Mouse (Mus musculus) layer of hippocampus, adult 2 months (tissue): ENCODE measurements around the gene Selenon. TPM values are rescaled to one million over a fixed set of nuclear protein-coding genes. Genes with fewer than 3 reads are reported as not detected.

Source experiments
- DNase-seq, 2 experiments: peaks; one replicate each; pipeline ENCODE4 v3.0.0; 2022; ENCODE audit warnings: low spot score in 2 of 2
- H3K27ac ChIP-seq: fragments of 200-600 bp; 2 replicates; pipeline ENCODE4 v1.8.1; 2022
- H3K4me3 ChIP-seq: fragments of 200-600 bp; 2 replicates; pipeline ENCODE4 v1.8.1; 2022; ENCODE audit warnings: mild to moderate bottlenecking
- CTCF ChIP-seq: fragments of 200-600 bp; conservative IDR thresholded peaks from 2 replicates; pipeline ENCODE4 v1.8.1; 2022; ENCODE audit warnings: antibody characterized with exemption, mild to moderate bottlenecking, moderate library complexity
- long read RNA-seq, 2 experiments: library from polyadenylated mRNA; stranded (forward); transcript quantifications; one replicate each; pipeline ENCODE4 v2.0.0; 2021; ENCODE audit warnings: borderline mapping rate in 2 of 2
- total RNA-seq, 2 experiments: library from RNA; stranded (reverse); gene quantifications; 2 replicates each; pipeline ENCODE4 v1.2.3; 2021

Gene Selenon
- total RNA-seq, result 10 to 100 TPM; 17.3 to 19.7 TPM
- long read RNA-seq, experiment 1, transcript Selenon-201 (12 exons, 3,445 nt), result major isoform, 16 of 23 reads
- long read RNA-seq, experiment 1, partial matches to known transcripts, result 2 of 23 reads
- long read RNA-seq, experiment 1, other reads (novel, unspliced or antisense), result 5 of 23 reads
- long read RNA-seq, experiment 2, transcript Selenon-201 (12 exons, 3,445 nt), result major isoform, 19 of 28 reads
- long read RNA-seq, experiment 2, partial matches to known transcripts, result 1 of 28 reads
- long read RNA-seq, experiment 2, other reads (novel, unspliced or antisense), result 8 of 28 reads

- TF ChIP-seq CTCF, result no peak
- peak within 1 kb of the TSS; percentile 72; the same call in 1 of the 2 replicates for H3K27ac ChIP-seq
- peak within 1 kb of the TSS; percentile 64 for H3K4me3 ChIP-seq
- DNase-seq, result peak; percentile 39 to 40
Measured at GRCm38 (mm10) chr4:134551494-134552316, at the start of gene Selenon. Gene Selenon, minus strand, starts transcription at chr4:134552166.

DNA sequence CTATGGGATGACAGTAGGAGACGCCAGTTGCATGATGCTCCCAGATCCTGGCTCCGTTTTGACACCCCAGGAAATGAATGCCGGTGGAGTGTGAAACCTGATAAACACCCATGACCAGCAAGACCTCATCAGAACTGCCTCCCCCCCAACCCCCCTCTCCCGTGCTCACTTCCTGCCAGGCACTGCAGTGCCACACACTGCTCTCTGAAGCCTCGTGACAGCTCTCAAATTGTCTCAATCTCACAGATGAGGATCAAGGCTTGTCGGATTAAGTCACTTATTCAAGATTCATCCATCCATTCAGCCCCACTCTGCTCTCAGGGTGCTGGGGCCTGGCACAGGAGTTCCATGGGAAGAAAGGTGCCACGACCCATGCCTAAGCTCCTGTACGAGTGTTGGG is 49.4 kb upstream of the Selenon start:
- no peak for DNase-seq
- TF ChIP-seq CTCF, result no peak
- H3K4me3 ChIP-seq, result no peak overlapping the region
- H3K27ac ChIP-seq, result peak overlapping the region; percentile 78

GRCm38 (mm10) chr4:134600777-134601176 is 48.8 kb upstream of the Selenon start:
- no peak for TF ChIP-seq CTCF
- Histone ChIP-seq H3K4me3 (no peak overlapping the region), H3K27ac (peak overlapping the region; percentile 78)
- DNase-seq, result no peak

GRCm38 (mm10) chr4:134600060-134600459 is 48.1 kb upstream of the Selenon start:
- Histone ChIP-seq H3K4me3 (no peak overlapping the region), H3K27ac (peak overlapping the region; percentile 78; the same call in 1 of the 2 replicates)
- no peak for DNase-seq
- TF ChIP-seq CTCF, result no peak

- no peak for DNase-seq
- Histone ChIP-seq H3K4me3 (no peak overlapping the region), H3K27ac (peak overlapping the region; percentile 23; the same call in 1 of the 2 replicates)
- no peak for TF ChIP-seq CTCF
Measured at GRCm38 (mm10) chr4:134596816-134597692, 45.1 kb upstream of the Selenon start.

GRCm38 (mm10) chr4:134594731-134595439 is 42.9 kb upstream of the Selenon start:
- no peak overlapping the region for H3K27ac ChIP-seq
- no peak for TF ChIP-seq CTCF
- no peak for DNase-seq
- H3K4me3 ChIP-seq, result no peak overlapping the region

GRCm38 (mm10) chr4:134592442-134592841 is 40.5 kb upstream of the Selenon start:
- no peak overlapping the region for H3K4me3 ChIP-seq
- DNase-seq, result no peak
- no peak for TF ChIP-seq CTCF
- H3K27ac ChIP-seq, result no peak overlapping the region

GRCm38 (mm10) chr4:134591506-134592061 is 39.6 kb upstream of the Selenon start:
- TF ChIP-seq CTCF, result no peak
- Histone ChIP-seq H3K4me3 (no peak overlapping the region), H3K27ac (peak overlapping the region; percentile 7; the same call in 1 of the 2 replicates)
- no peak for DNase-seq

GRCm38 (mm10) chr4:134590227-134590926 is 38.4 kb upstream of the Selenon start:
- DNase-seq, result no peak
- Histone ChIP-seq H3K4me3 (no peak overlapping the region), H3K27ac (no peak overlapping the region)
- peak; percentile 80 for TF ChIP-seq CTCF

DNA sequence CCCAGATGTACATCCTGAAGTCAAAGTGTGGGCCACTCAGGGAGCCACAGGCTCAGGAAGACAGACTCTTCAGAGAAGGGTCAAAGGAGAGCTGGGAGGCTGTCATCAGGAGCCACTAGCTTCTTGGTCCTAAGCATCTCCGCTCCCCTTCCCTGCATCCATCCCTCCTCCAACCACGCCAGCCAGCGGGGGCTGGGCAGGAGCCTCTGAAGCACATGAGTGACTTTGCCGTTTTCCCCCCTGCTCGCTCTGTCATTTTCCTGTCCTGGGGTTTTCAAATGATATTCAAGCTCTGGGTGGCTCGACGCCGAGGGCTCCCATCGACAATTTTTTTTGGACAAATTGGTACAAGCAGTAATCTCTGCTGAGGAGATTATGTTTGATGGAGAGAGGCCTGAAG is 37.8 kb upstream of the Selenon start:
- TF ChIP-seq CTCF, result no peak
- H3K27ac ChIP-seq, result no peak overlapping the region
- DNase-seq, result no peak
- no peak overlapping the region for H3K4me3 ChIP-seq

- Histone ChIP-seq H3K27ac (no peak overlapping the region), H3K4me3 (no peak overlapping the region)
- no peak for DNase-seq
- no peak for TF ChIP-seq CTCF
Measured at GRCm38 (mm10) chr4:134588951-134589350, 37.0 kb upstream of the Selenon start.

GRCm38 (mm10) chr4:134588287-134588686 is 36.3 kb upstream of the Selenon start:
- TF ChIP-seq CTCF, result no peak
- no peak for DNase-seq
- H3K4me3 ChIP-seq, result no peak overlapping the region

More at GRCm38 (mm10) chr4:134588287-134588686, 36.3 kb upstream of the Selenon start:
- no peak overlapping the region for H3K27ac ChIP-seq
